Mouse (Mus musculus): Measurements from ENCODE around the gene Prkn. TPM values are rescaled to one million over a fixed set of nuclear protein-coding genes. Genes with fewer than 3 reads are reported as not detected.

The Prkn gene
- polyA plus RNA-seq, 1 experiment from 2014 or later, result 3.0 TPM

- Histone ChIP-seq H3K4me2 (replicated peaks; ENCODE audit: low read depth, low read length) (no peak overlapping the region), H3K9me3 (ENCODE audit: control insufficient read depth, low read depth, low read length) (no peaks in the 10 kb centered on the region), H3K36me3 (ENCODE audit: control insufficient read depth, insufficient read depth, low read length) (no peaks in the 10 kb centered on the region), H3K4me3 (ENCODE audit: low read depth, low read length) (no peak overlapping the region), H3K4me1 (ENCODE audit: control insufficient read depth, insufficient read depth, low read length) (no peaks in the 10 kb centered on the region), H3K27ac (ENCODE audit: low read length) (no peak overlapping the region), H3K9ac (replicated peaks; ENCODE audit: low read depth, low read length) (no peak overlapping the region), H3K27me3 (ENCODE audit: control insufficient read depth, insufficient read depth, low read length) (no peaks in the 10 kb centered on the region)
- no peak for ATAC-seq (ENCODE audit: insufficient number of reproducible peaks, insufficient read depth, low FRiP score, low read depth)
- WGBS, result 66% methylated on average over 4 of the region's 4 CpGs
These were observed 574.1 kb downstream of the Prkn start for GRCm38 (mm10) chr17:11414288-11414687.

- Histone ChIP-seq H3K36me3 (ENCODE audit: control insufficient read depth, insufficient read depth, low read length) (no peaks in the 10 kb centered on the region), H3K9ac (replicated peaks; ENCODE audit: low read depth, low read length) (no peak overlapping the region), H3K27me3 (ENCODE audit: control insufficient read depth, insufficient read depth, low read length) (no peaks in the 10 kb centered on the region), H3K4me2 (replicated peaks; ENCODE audit: low read depth, low read length) (no peak overlapping the region), H3K4me3 (ENCODE audit: low read depth, low read length) (no peak overlapping the region), H3K27ac (ENCODE audit: low read length) (no peak overlapping the region), H3K9me3 (ENCODE audit: control insufficient read depth, low read depth, low read length) (no peaks in the 10 kb centered on the region), H3K4me1 (ENCODE audit: control insufficient read depth, insufficient read depth, low read length) (no peaks in the 10 kb centered on the region)
- ATAC-seq (ENCODE audit: insufficient number of reproducible peaks, insufficient read depth, low FRiP score, low read depth), result no peak
- 80% methylated on average over 3 of the region's 3 CpGs for WGBS
These were observed 577.0 kb downstream of the Prkn start for GRCm38 (mm10) chr17:11417150-11417549.

GRCm38 (mm10) chr17:11419484-11419883 is 579.3 kb downstream of the Prkn start:
- WGBS, result 92% methylated on average over 3 of the region's 3 CpGs
- Histone ChIP-seq H3K4me2 (replicated peaks; ENCODE audit: low read depth, low read length) (no peak overlapping the region), H3K4me3 (ENCODE audit: low read depth, low read length) (no peak overlapping the region), H3K27ac (ENCODE audit: low read length) (no peak overlapping the region), H3K9ac (replicated peaks; ENCODE audit: low read depth, low read length) (no peak overlapping the region), H3K36me3 (ENCODE audit: control insufficient read depth, insufficient read depth, low read length) (no peaks in the 10 kb centered on the region), H3K27me3 (ENCODE audit: control insufficient read depth, insufficient read depth, low read length) (no peaks in the 10 kb centered on the region), H3K4me1 (ENCODE audit: control insufficient read depth, insufficient read depth, low read length) (no peaks in the 10 kb centered on the region), H3K9me3 (ENCODE audit: control insufficient read depth, low read depth, low read length) (no peaks in the 10 kb centered on the region)
- no peak for ATAC-seq (ENCODE audit: insufficient number of reproducible peaks, insufficient read depth, low FRiP score, low read depth)

- no peak overlapping the region for H3K4me3 ChIP-seq (ENCODE audit: low read depth, low read length)
- no peak overlapping the region for H3K4me2 ChIP-seq (replicated peaks; ENCODE audit: low read depth, low read length)
- no peaks in the 10 kb centered on the region for H3K9me3 ChIP-seq (ENCODE audit: control insufficient read depth, low read depth, low read length)
- no peaks in the 10 kb centered on the region for H3K27me3 ChIP-seq (ENCODE audit: control insufficient read depth, insufficient read depth, low read length)
- no peak overlapping the region for H3K27ac ChIP-seq (ENCODE audit: low read length)
- H3K4me1 ChIP-seq (ENCODE audit: control insufficient read depth, insufficient read depth, low read length), result no peaks in the 10 kb centered on the region
- H3K36me3 ChIP-seq (ENCODE audit: control insufficient read depth, insufficient read depth, low read length), result no peaks in the 10 kb centered on the region
- 64% methylated on average over 6 of the region's 6 CpGs for WGBS
- ATAC-seq (ENCODE audit: insufficient number of reproducible peaks, insufficient read depth, low FRiP score, low read depth), result no peak
- no peak overlapping the region for H3K9ac ChIP-seq (replicated peaks; ENCODE audit: low read depth, low read length)
These were observed 580.7 kb downstream of the Prkn start for GRCm38 (mm10) chr17:11420839-11421238.

GRCm38 (mm10) chr17:11421264-11421940 is 581.2 kb downstream of the Prkn start:
- H3K27ac ChIP-seq (ENCODE audit: low read length), result no peak overlapping the region
- H3K9ac ChIP-seq (replicated peaks; ENCODE audit: low read depth, low read length), result no peak overlapping the region
- ATAC-seq (ENCODE audit: insufficient number of reproducible peaks, insufficient read depth, low FRiP score, low read depth), result no peak
- 33% methylated on average over 5 of the region's 5 CpGs for WGBS
- H3K4me2 ChIP-seq (replicated peaks; ENCODE audit: low read depth, low read length), result no peak overlapping the region
- H3K4me1 ChIP-seq (ENCODE audit: control insufficient read depth, insufficient read depth, low read length), result no peaks in the 10 kb centered on the region
- no peaks in the 10 kb centered on the region for H3K27me3 ChIP-seq (ENCODE audit: control insufficient read depth, insufficient read depth, low read length)
- no peaks in the 10 kb centered on the region for H3K36me3 ChIP-seq (ENCODE audit: control insufficient read depth, insufficient read depth, low read length)
- H3K4me3 ChIP-seq (ENCODE audit: low read depth, low read length), result no peak overlapping the region
- H3K9me3 ChIP-seq (ENCODE audit: control insufficient read depth, low read depth, low read length), result no peaks in the 10 kb centered on the region

GRCm38 (mm10) chr17:11431323-11431722 is 591.1 kb downstream of the Prkn start:
- no peak for ATAC-seq (ENCODE audit: insufficient number of reproducible peaks, insufficient read depth, low FRiP score, low read depth)
- Histone ChIP-seq H3K4me1 (ENCODE audit: control insufficient read depth, insufficient read depth, low read length) (no peaks in the 10 kb centered on the region), H3K9ac (replicated peaks; ENCODE audit: low read depth, low read length) (no peak overlapping the region), H3K27me3 (ENCODE audit: control insufficient read depth, insufficient read depth, low read length) (no peaks in the 10 kb centered on the region), H3K36me3 (ENCODE audit: control insufficient read depth, insufficient read depth, low read length) (no peaks in the 10 kb centered on the region), H3K9me3 (ENCODE audit: control insufficient read depth, low read depth, low read length) (peaks cover 4% of the 10 kb centered on the region; the same call in 1 of the 2 replicates), H3K4me2 (replicated peaks; ENCODE audit: low read depth, low read length) (no peak overlapping the region), H3K4me3 (ENCODE audit: low read depth, low read length) (no peak overlapping the region), H3K27ac (ENCODE audit: low read length) (no peak overlapping the region)
- 80% methylated on average over 2 of the region's 2 CpGs for WGBS

GRCm38 (mm10) chr17:11432593-11432992 is 592.4 kb downstream of the Prkn start:
- Histone ChIP-seq H3K9me3 (ENCODE audit: control insufficient read depth, low read depth, low read length) (peaks cover 4% of the 10 kb centered on the region; the same call in 1 of the 2 replicates), H3K36me3 (ENCODE audit: control insufficient read depth, insufficient read depth, low read length) (no peaks in the 10 kb centered on the region), H3K27ac (ENCODE audit: low read length) (no peak overlapping the region), H3K4me3 (ENCODE audit: low read depth, low read length) (no peak overlapping the region), H3K4me2 (replicated peaks; ENCODE audit: low read depth, low read length) (no peak overlapping the region), H3K9ac (replicated peaks; ENCODE audit: low read depth, low read length) (no peak overlapping the region), H3K27me3 (ENCODE audit: control insufficient read depth, insufficient read depth, low read length) (no peaks in the 10 kb centered on the region), H3K4me1 (ENCODE audit: control insufficient read depth, insufficient read depth, low read length) (no peaks in the 10 kb centered on the region)
- WGBS, result 87% methylated on average over 2 of the region's 2 CpGs
- no peak for ATAC-seq (ENCODE audit: insufficient number of reproducible peaks, insufficient read depth, low FRiP score, low read depth)

GRCm38 (mm10) chr17:11462721-11463120 is 622.5 kb downstream of the Prkn start:
- no peak overlapping the region for H3K4me3 ChIP-seq (ENCODE audit: low read depth, low read length)
- no peak for ATAC-seq (ENCODE audit: insufficient number of reproducible peaks, insufficient read depth, low FRiP score, low read depth)
- no peak overlapping the region for H3K9ac ChIP-seq (replicated peaks; ENCODE audit: low read depth, low read length)
- H3K36me3 ChIP-seq (ENCODE audit: control insufficient read depth, insufficient read depth, low read length), result no peaks in the 10 kb centered on the region
- no peaks in the 10 kb centered on the region for H3K4me1 ChIP-seq (ENCODE audit: control insufficient read depth, insufficient read depth, low read length)
- no peak overlapping the region for H3K27ac ChIP-seq (ENCODE audit: low read length)
- no peaks in the 10 kb centered on the region for H3K9me3 ChIP-seq (ENCODE audit: control insufficient read depth, low read depth, low read length)
- H3K27me3 ChIP-seq (ENCODE audit: control insufficient read depth, insufficient read depth, low read length), result no peaks in the 10 kb centered on the region
- H3K4me2 ChIP-seq (replicated peaks; ENCODE audit: low read depth, low read length), result no peak overlapping the region
- WGBS, result 78% methylated on average over 2 of the region's 2 CpGs

- H3K9ac ChIP-seq (replicated peaks; ENCODE audit: low read depth, low read length), result no peak overlapping the region
- ATAC-seq (ENCODE audit: insufficient number of reproducible peaks, insufficient read depth, low FRiP score, low read depth), result no peak
- H3K27ac ChIP-seq (ENCODE audit: low read length), result no peak overlapping the region
- H3K4me3 ChIP-seq (ENCODE audit: low read depth, low read length), result no peak overlapping the region
- 74% methylated on average over 2 of the region's 2 CpGs for WGBS
- H3K9me3 ChIP-seq (ENCODE audit: control insufficient read depth, low read depth, low read length), result no peaks in the 10 kb centered on the region
- H3K27me3 ChIP-seq (ENCODE audit: control insufficient read depth, insufficient read depth, low read length), result no peaks in the 10 kb centered on the region
- no peaks in the 10 kb centered on the region for H3K36me3 ChIP-seq (ENCODE audit: control insufficient read depth, insufficient read depth, low read length)
- H3K4me2 ChIP-seq (replicated peaks; ENCODE audit: low read depth, low read length), result no peak overlapping the region
- no peaks in the 10 kb centered on the region for H3K4me1 ChIP-seq (ENCODE audit: control insufficient read depth, insufficient read depth, low read length)
These were observed 625.9 kb downstream of the Prkn start for GRCm38 (mm10) chr17:11466095-11466494.

Data from stomach, embryonic 14.5 days (tissue).